19 mouse cellular contexts compared by ENCODE assay signal in genomic region chr11:32281416-32282144, GRCm38 (mm10). TPM values are rescaled to one million over a fixed set of nuclear protein-coding genes. Genes with fewer than 3 reads are reported as not detected.
DNase-seq lines count a peak whose midpoint lies in the region; ATAC-seq lines count a peak whose summit lies in the region.
"Had no signal": no experiment of that assay in that cellular context is flagged by ENCODE, and none has a peak within 500 bp of the region (broad histone marks: within the 10 kb centered on the region; RNA-seq: fewer than 3 reads in every experiment).

No protein-coding gene starts in this region.

- H3K4me2 ChIP-seq in heart, embryonic 11.5 days = peak overlapping the region; percentile 34
- peak overlapping the region; percentile 67 for H3K4me2 ChIP-seq in liver, embryonic 12.5 days
- peak overlapping the region; percentile 71 for H3K4me2 ChIP-seq in liver, embryonic 16.5 days (ENCODE audit: low read depth, low read length)
- H3K4me2 ChIP-seq in forebrain, embryonic 14.5 days (ENCODE audit: low read length) = no peak overlapping the region
- H3K4me2 ChIP-seq: embryonic facial prominence, embryonic 13.5 days; forebrain, embryonic 15.5 days; hindbrain, embryonic 14.5 days; intestine, embryonic 15.5 days had no signal

- no peak for ATAC-seq in heart, embryonic 11.5 days (replicated peaks; ENCODE audit: insufficient number of reproducible peaks, low FRiP score, low TSS enrichment)
- ATAC-seq in liver, embryonic 12.5 days = no peak
- ATAC-seq in liver, embryonic 16.5 days (ENCODE audit: low read depth) = no peak
- no peak for ATAC-seq in forebrain, embryonic 14.5 days
- ATAC-seq: forebrain, embryonic 15.5 days; intestine, embryonic 15.5 days had no signal

- H3K27ac ChIP-seq in heart, embryonic 11.5 days (ENCODE audit: low read depth, low read length) = peak overlapping the region; percentile 77
- peak overlapping the region; percentile 99 for H3K27ac ChIP-seq in liver, embryonic 12.5 days
- peak overlapping the region; percentile 98 for H3K27ac ChIP-seq in liver, embryonic 16.5 days (ENCODE audit: low read length)
- no peak overlapping the region for H3K27ac ChIP-seq in forebrain, embryonic 14.5 days (ENCODE audit: low read depth, low read length)
- H3K27ac ChIP-seq: embryonic facial prominence, embryonic 13.5 days; forebrain, embryonic 10.5 days; forebrain, embryonic 15.5 days; hindbrain, embryonic 10.5 days; hindbrain, embryonic 14.5 days; intestine, embryonic 15.5 days had no signal

- no peaks in the 10 kb centered on the region for H3K4me1 ChIP-seq in heart, embryonic 11.5 days (ENCODE audit: control insufficient read depth, insufficient read depth, low read length)
- H3K4me1 ChIP-seq in liver, embryonic 12.5 days = peaks cover 57% of the 10 kb centered on the region
- peaks cover 27% of the 10 kb centered on the region for H3K4me1 ChIP-seq in liver, embryonic 16.5 days (ENCODE audit: control insufficient read depth, low read depth, low read length)
- H3K4me1 ChIP-seq in forebrain, embryonic 14.5 days (ENCODE audit: control insufficient read depth, insufficient read depth, low read length) = no peaks in the 10 kb centered on the region
- H3K4me1 ChIP-seq: embryonic facial prominence, embryonic 13.5 days; forebrain, embryonic 15.5 days; hindbrain, embryonic 10.5 days; intestine, embryonic 15.5 days had no signal

- peaks cover 34% of the 10 kb centered on the region for H3K27me3 ChIP-seq in heart, embryonic 11.5 days (ENCODE audit: control insufficient read depth, insufficient read depth, low read length)
- peaks cover 44% of the 10 kb centered on the region for H3K27me3 ChIP-seq in liver, embryonic 12.5 days (replicated peaks)
- H3K27me3 ChIP-seq in liver, embryonic 16.5 days (ENCODE audit: control insufficient read depth, insufficient read depth, low read depth, low read length) = peaks cover 16% of the 10 kb centered on the region
- no peaks in the 10 kb centered on the region for H3K27me3 ChIP-seq in forebrain, embryonic 14.5 days (replicated peaks; ENCODE audit: control insufficient read depth, insufficient read depth, low read length)
- H3K27me3 ChIP-seq: forebrain, embryonic 15.5 days had no signal

- no peak for DNase-seq in heart, adult 9 months (ENCODE audit: low spot score in 2 of 2)
- DNase-seq in liver = peak; percentile 66
- no peak for DNase-seq in forebrain, embryonic 14.5 days (ENCODE audit: low spot score)
- no peak for DNase-seq in thymus, postnatal 4 days
- DNase-seq: adrenal gland, adult 2 months; adrenal gland, postnatal 25 days; cerebellum, adult 2 months; cerebellum, postnatal 14 days; gastrocnemius, postnatal 10 days; kidney, adult 18-20 months had no signal

- H3K36me3 ChIP-seq in heart, embryonic 11.5 days (ENCODE audit: control insufficient read depth, insufficient read depth, low read length) = no peaks in the 10 kb centered on the region
- H3K36me3 ChIP-seq in liver, embryonic 12.5 days = no peaks in the 10 kb centered on the region
- no peaks in the 10 kb centered on the region for H3K36me3 ChIP-seq in liver, embryonic 16.5 days (ENCODE audit: control insufficient read depth, insufficient read depth)
- H3K36me3 ChIP-seq in forebrain, embryonic 14.5 days (ENCODE audit: control insufficient read depth, insufficient read depth, low read length) = no peaks in the 10 kb centered on the region
- H3K36me3 ChIP-seq: embryonic facial prominence, embryonic 13.5 days; forebrain, embryonic 10.5 days; forebrain, embryonic 15.5 days; hindbrain, embryonic 10.5 days; intestine, embryonic 15.5 days had no signal

- no peaks in the 10 kb centered on the region for H3K9me3 ChIP-seq in heart, embryonic 11.5 days (replicated peaks; ENCODE audit: control insufficient read depth, low read length)
- no peaks in the 10 kb centered on the region for H3K9me3 ChIP-seq in liver, embryonic 12.5 days (replicated peaks)
- H3K9me3 ChIP-seq in liver, embryonic 16.5 days (replicated peaks; ENCODE audit: control insufficient read depth, low read length) = no peaks in the 10 kb centered on the region
- H3K9me3 ChIP-seq in forebrain, embryonic 14.5 days (replicated peaks; ENCODE audit: control insufficient read depth, low read length) = no peaks in the 10 kb centered on the region
- H3K9me3 ChIP-seq: embryonic facial prominence, embryonic 13.5 days; forebrain, embryonic 10.5 days; forebrain, embryonic 15.5 days; hindbrain, embryonic 10.5 days; intestine, embryonic 15.5 days had no signal

- 0 out of 2 replicates have a peak overlapping the region, but pooled peaks have one; percentile 40 for H3K9ac ChIP-seq in heart, embryonic 11.5 days (ENCODE audit: low read depth, low read length)
- H3K9ac ChIP-seq in liver, embryonic 12.5 days = peak overlapping the region; percentile 75
- H3K9ac ChIP-seq in liver, embryonic 16.5 days (ENCODE audit: low read depth, low read length) = peak overlapping the region; percentile 78
- H3K9ac ChIP-seq in forebrain, embryonic 14.5 days (ENCODE audit: low read length) = no peak overlapping the region
- H3K9ac ChIP-seq: embryonic facial prominence, embryonic 13.5 days; forebrain, embryonic 15.5 days; hindbrain, embryonic 14.5 days; intestine, embryonic 15.5 days had no signal

- WGBS in heart, embryonic 11.5 days (ENCODE audit: insufficient replicate concordance) = 61% methylated on average over 1 of the region's 1 CpGs
- WGBS in liver, embryonic 12.5 days (ENCODE audit: insufficient replicate concordance) = 42% methylated on average over 1 of the region's 1 CpGs
- WGBS in liver, embryonic 16.5 days (ENCODE audit: insufficient replicate concordance) = 25% methylated on average over 1 of the region's 1 CpGs
- WGBS in forebrain, embryonic 14.5 days = 87% methylated on average over 1 of the region's 1 CpGs

- H3K4me3 ChIP-seq in heart, embryonic 11.5 days (ENCODE audit: low read depth, low read length) = no peak overlapping the region
- peak overlapping the region; percentile 12; the same call in 1 of the 2 replicates for H3K4me3 ChIP-seq in liver, embryonic 12.5 days
- peak overlapping the region; percentile 14 for H3K4me3 ChIP-seq in liver, embryonic 16.5 days (ENCODE audit: low read depth, low read length)
- H3K4me3 ChIP-seq in forebrain, embryonic 14.5 days (ENCODE audit: low read depth, low read length) = no peak overlapping the region
- H3K4me3 ChIP-seq: embryonic facial prominence, embryonic 13.5 days; forebrain, embryonic 10.5 days; forebrain, embryonic 15.5 days; hindbrain, embryonic 10.5 days; intestine, embryonic 15.5 days had no signal

RNA-seq across cellular contexts. Expression of gene Hba-a1, which starts 1.7 kb away (rescaled TPM):
- polyA plus RNA-seq in heart, embryonic 11.5 days (2014; fragmentation: Nextera tagmentation; extraction: Ambion mirVana) = 8,943 and 11,032 TPM in 2 replicates
- 52,845 and 54,272 TPM in 2 replicates for polyA plus RNA-seq in liver, embryonic 12.5 days (2016; fragmentation: Nextera tagmentation; extraction: Ambion mirVana)
- 72,809 and 72,929 TPM in 2 replicates for polyA plus RNA-seq in liver, embryonic 16.5 days (2015; fragmentation: Nextera tagmentation; extraction: Ambion mirVana)
- 2,348 and 2,639 TPM in 2 replicates for polyA plus RNA-seq in forebrain, embryonic 14.5 days (2014; fragmentation: Nextera tagmentation; extraction: Ambion mirVana)

RNA-seq across cellular contexts. Expression of gene Hbq1b, which starts 5.2 kb away (rescaled TPM):
- polyA plus RNA-seq in heart, embryonic 11.5 days (2014; fragmentation: Nextera tagmentation; extraction: Ambion mirVana) = 23.0 and 24.4 TPM in 2 replicates
- 116 and 122 TPM in 2 replicates for polyA plus RNA-seq in liver, embryonic 12.5 days (2016; fragmentation: Nextera tagmentation; extraction: Ambion mirVana)
- 158 and 159 TPM in 2 replicates for polyA plus RNA-seq in liver, embryonic 16.5 days (2015; fragmentation: Nextera tagmentation; extraction: Ambion mirVana)
- polyA plus RNA-seq in forebrain, embryonic 14.5 days (2014; fragmentation: Nextera tagmentation; extraction: Ambion mirVana) = 1.1 and 1.6 TPM in 2 replicates

RNA-seq across cellular contexts. Expression of gene Hba-x, which starts 5.4 kb away (rescaled TPM):
- 9,744 and 12,458 TPM in 2 replicates for polyA plus RNA-seq in heart, embryonic 11.5 days (2014; fragmentation: Nextera tagmentation; extraction: Ambion mirVana)
- polyA plus RNA-seq in liver, embryonic 12.5 days (2016; fragmentation: Nextera tagmentation; extraction: Ambion mirVana) = 1,859 and 1,982 TPM in 2 replicates
- polyA plus RNA-seq in liver, embryonic 16.5 days (2015; fragmentation: Nextera tagmentation; extraction: Ambion mirVana) = 43.7 and 47.4 TPM in 2 replicates
- polyA plus RNA-seq in forebrain, embryonic 14.5 days (2014; fragmentation: Nextera tagmentation; extraction: Ambion mirVana) = 33.0 and 82.9 TPM in 2 replicates
- polyA plus RNA-seq: adrenal gland, adult 2 months had no signal

RNA-seq across cellular contexts. Expression of gene Nprl3, which starts 14.1 kb away (rescaled TPM):
- polyA plus RNA-seq in heart, embryonic 11.5 days (2014; fragmentation: Nextera tagmentation; extraction: Ambion mirVana) = 26.1 and 34.6 TPM in 2 replicates
- 34.6 and 39.1 TPM in 2 replicates for polyA plus RNA-seq in liver, embryonic 12.5 days (2016; fragmentation: Nextera tagmentation; extraction: Ambion mirVana)
- polyA plus RNA-seq in liver, embryonic 16.5 days (2015; fragmentation: Nextera tagmentation; extraction: Ambion mirVana) = 30.8 and 31.5 TPM in 2 replicates
- polyA plus RNA-seq in forebrain, embryonic 14.5 days (2014; fragmentation: Nextera tagmentation; extraction: Ambion mirVana) = 27.9 and 28.1 TPM in 2 replicates

RNA-seq across cellular contexts. Expression of gene Hba-a2, which starts 14.7 kb away (rescaled TPM):
- polyA plus RNA-seq in heart, embryonic 11.5 days (2014; fragmentation: Nextera tagmentation; extraction: Ambion mirVana) = 18,841 and 22,217 TPM in 2 replicates
- polyA plus RNA-seq in liver, embryonic 12.5 days (2016; fragmentation: Nextera tagmentation; extraction: Ambion mirVana) = 121,851 and 123,321 TPM in 2 replicates
- polyA plus RNA-seq in liver, embryonic 16.5 days (2015; fragmentation: Nextera tagmentation; extraction: Ambion mirVana) = 165,200 and 165,281 TPM in 2 replicates
- 5,936 and 7,230 TPM in 2 replicates for polyA plus RNA-seq in forebrain, embryonic 14.5 days (2014; fragmentation: Nextera tagmentation; extraction: Ambion mirVana)

Comparison
In these comparisons a context has a peak if more than half of its experiments do, and no peak if none do; other contexts are left out.
1. RNA of gene Hba-x, which starts 5.4 kb away (polyA plus RNA-seq): 9,744 to 12,458 TPM in heart, embryonic 11.5 days and 1,859 to 1,982 TPM in liver, embryonic 12.5 days; 33.0 to 82.9 TPM in forebrain, embryonic 14.5 days and 43.7 to 47.4 TPM in liver, embryonic 16.5 days; every median in the first group is over 10 times any median in the second.
2. H3K4me3 ChIP-seq: peak in liver, embryonic 12.5 days (single experiment) and liver, embryonic 16.5 days (single experiment); none in heart, embryonic 11.5 days (single experiment) and forebrain, embryonic 14.5 days (single experiment).